Mouse (Mus musculus): Measurements from ENCODE around the gene Unc80.
A peak's percentile ranks its signal among the peaks of the same experiment; 100 is the strongest.

The Unc80 gene

GRCm38 (mm10) chr1:66467821-66468703 lies at the start of gene Unc80:
Unc80 (plus strand) TSS chr1:66468367.
- peak; percentile 60 to 66 for DNase-seq (ENCODE audit: low spot score in 2 of 2)

GRCm38 (mm10) chr1:66426073-66426472 lies 42.1 kb upstream of the Unc80 start:
- DNase-seq (ENCODE audit: low spot score in 2 of 2) = no peak

- DNase-seq (ENCODE audit: low spot score in 2 of 2) = no peak
Measured at GRCm38 (mm10) chr1:66430962-66431361, 37.2 kb upstream of the Unc80 start.

- DNase-seq (ENCODE audit: low spot score in 2 of 2) = peak in 1 of 2 experiments; percentile 41
Measured at GRCm38 (mm10) chr1:66431472-66431871, 36.7 kb upstream of the Unc80 start.

GRCm38 (mm10) chr1:66438069-66438468 lies 30.1 kb upstream of the Unc80 start:
- no peak for DNase-seq (ENCODE audit: low spot score in 2 of 2)

- DNase-seq (ENCODE audit: low spot score in 2 of 2) = no peak
Measured at GRCm38 (mm10) chr1:66442922-66443321, 25.2 kb upstream of the Unc80 start.

- no peak for DNase-seq (ENCODE audit: low spot score in 2 of 2)
Measured at GRCm38 (mm10) chr1:66449471-66449870, 18.7 kb upstream of the Unc80 start.

GRCm38 (mm10) chr1:66456580-66456979 lies 11.6 kb upstream of the Unc80 start:
- DNase-seq (ENCODE audit: low spot score in 2 of 2) = no peak

GRCm38 (mm10) chr1:66457747-66458146 lies 10.4 kb upstream of the Unc80 start:
- no peak for DNase-seq (ENCODE audit: low spot score in 2 of 2)

GRCm38 (mm10) chr1:66459394-66459793 lies 8.8 kb upstream of the Unc80 start:
- DNase-seq (ENCODE audit: low spot score in 2 of 2) = no peak

GRCm38 (mm10) chr1:66460850-66461249 lies 7.3 kb upstream of the Unc80 start:
- no peak for DNase-seq (ENCODE audit: low spot score in 2 of 2)

- DNase-seq (ENCODE audit: low spot score in 2 of 2) = peak; percentile 30 to 45
Measured at GRCm38 (mm10) chr1:66468704-66469020, 495 bp downstream of the Unc80 start.

- no peak for DNase-seq (ENCODE audit: low spot score in 2 of 2)
Measured at GRCm38 (mm10) chr1:66482751-66483150, 14.6 kb downstream of the Unc80 start.

GRCm38 (mm10) chr1:66493064-66493463 lies 24.9 kb downstream of the Unc80 start:
- no peak for DNase-seq (ENCODE audit: low spot score in 2 of 2)

- no peak for DNase-seq (ENCODE audit: low spot score in 2 of 2)
Measured at GRCm38 (mm10) chr1:66495310-66496012, 27.3 kb downstream of the Unc80 start.

- DNase-seq (ENCODE audit: low spot score in 2 of 2) = no peak
Measured at GRCm38 (mm10) chr1:66550812-66551211, 82.6 kb downstream of the Unc80 start.

- peak; percentile 71 to 77 for DNase-seq (ENCODE audit: low spot score in 2 of 2)
Measured at GRCm38 (mm10) chr1:66552396-66552966, 84.3 kb downstream of the Unc80 start.

- no peak for DNase-seq (ENCODE audit: low spot score in 2 of 2)
Measured at GRCm38 (mm10) chr1:66561636-66562270, 93.6 kb downstream of the Unc80 start.

- no peak for DNase-seq (ENCODE audit: low spot score in 2 of 2)
Measured at GRCm38 (mm10) chr1:66562332-66562731, 94.2 kb downstream of the Unc80 start.

- no peak for DNase-seq (ENCODE audit: low spot score in 2 of 2)
Measured at GRCm38 (mm10) chr1:66569736-66570135, 101.6 kb downstream of the Unc80 start.

- DNase-seq (ENCODE audit: low spot score in 2 of 2) = no peak
Measured at GRCm38 (mm10) chr1:66597163-66597788, 129.1 kb downstream of the Unc80 start.

- no peak for DNase-seq (ENCODE audit: low spot score in 2 of 2)
Measured at GRCm38 (mm10) chr1:66608304-66608703, 140.1 kb downstream of the Unc80 start.
